Mouse (Mus musculus): ENCODE results near the gene Cltb. TPM values are rescaled to one million over a fixed set of nuclear protein-coding genes. Genes with fewer than 3 reads are reported as not detected.
A peak's percentile ranks its signal among the peaks of the same experiment; 100 is the strongest.

Cltb gene
- polyA plus RNA-seq, 1 experiment from 2014 or later: 16.9 TPM

DNA sequence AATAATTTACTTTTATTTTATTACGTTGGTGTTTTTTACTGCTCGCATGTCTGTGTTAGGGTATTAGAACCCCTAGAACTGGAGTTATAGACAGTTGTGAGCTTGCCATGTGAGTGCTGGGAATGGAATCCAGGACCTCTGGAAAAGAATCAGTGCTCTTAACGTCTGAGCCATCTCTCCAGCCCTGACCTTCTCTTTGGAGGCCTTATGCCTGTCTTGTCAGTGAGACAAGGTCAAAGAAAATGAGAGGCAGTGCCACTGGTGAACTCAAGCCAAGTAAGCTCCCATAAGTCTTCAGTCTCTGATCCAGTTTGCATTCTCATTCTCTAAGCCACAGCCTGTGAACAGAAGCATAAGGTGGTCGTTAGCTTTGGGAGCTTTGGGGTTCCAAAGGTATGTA, 40.4 kb downstream of the Cltb start:
- Histone ChIP-seq H3K27ac (replicated peaks) (no peak overlapping the region), H3K4me3 (no peak overlapping the region), H3K9me3 (no peaks in the 10 kb centered on the region), H3K4me1 (peaks cover 15% of the 10 kb centered on the region), H3K36me3 (replicated peaks) (no peaks in the 10 kb centered on the region), H3K27me3 (replicated peaks; ENCODE audit: low read depth, poor library complexity, severe bottlenecking) (peaks cover 18% of the 10 kb centered on the region)
- WGBS: 75% methylated on average over 4 of the region's 4 CpGs
- no peak for DNase-seq (ENCODE audit: low spot score)

DNA sequence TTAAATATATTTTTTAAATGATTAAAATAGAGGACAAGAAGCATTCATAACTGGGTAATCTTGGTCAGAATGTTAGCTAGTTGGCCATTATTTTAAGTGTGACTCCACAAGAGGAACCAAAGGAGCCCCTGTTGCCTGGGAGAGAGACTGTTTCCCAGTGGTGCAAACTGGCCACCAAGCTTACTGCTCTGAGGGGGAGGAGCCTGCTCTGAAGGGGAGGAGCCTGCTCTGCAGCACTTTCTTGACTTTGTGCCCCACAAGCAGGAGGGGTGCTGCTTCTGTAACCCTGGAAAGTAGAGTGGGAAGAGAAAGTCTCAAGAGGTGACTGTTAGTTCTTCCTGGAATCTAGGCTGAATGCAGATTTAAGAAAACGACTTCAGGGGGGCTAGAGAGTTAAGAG, 41.9 kb downstream of the Cltb start:
- Histone ChIP-seq H3K4me1 (peaks cover 16% of the 10 kb centered on the region), H3K27ac (replicated peaks) (no peak overlapping the region), H3K9me3 (no peaks in the 10 kb centered on the region), H3K27me3 (replicated peaks; ENCODE audit: low read depth, poor library complexity, severe bottlenecking) (peaks cover 17% of the 10 kb centered on the region), H3K4me3 (no peak overlapping the region), H3K36me3 (replicated peaks) (no peaks in the 10 kb centered on the region)
- no peak for DNase-seq (ENCODE audit: low spot score)
- 49% methylated on average over 1 of the region's 1 CpGs for WGBS

DNA sequence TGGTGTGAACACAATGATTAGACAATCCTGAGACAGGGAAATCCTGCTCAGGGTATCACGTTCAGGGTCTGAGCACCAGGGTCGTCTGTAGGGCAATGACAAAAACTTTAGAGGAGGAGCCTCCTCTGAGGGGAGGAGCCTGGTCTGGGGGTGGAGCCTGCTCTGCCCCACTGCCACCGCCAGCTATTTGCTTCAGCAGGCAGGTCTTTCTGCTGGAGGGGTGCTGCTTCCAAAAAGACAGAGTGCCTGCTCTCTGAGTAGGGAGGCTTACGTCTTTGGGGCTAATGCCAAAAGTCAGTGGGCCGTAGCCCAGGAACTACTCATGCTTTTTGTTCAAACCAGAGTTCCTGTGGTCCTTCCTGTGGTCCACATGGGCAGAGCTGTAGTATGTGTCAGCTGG, 42.8 kb downstream of the Cltb start:
- no peak for DNase-seq (ENCODE audit: low spot score)
- H3K4me1 ChIP-seq: peaks cover 21% of the 10 kb centered on the region
- no peak overlapping the region for H3K4me3 ChIP-seq
- WGBS: 41% methylated on average over 5 of the region's 5 CpGs
- H3K36me3 ChIP-seq (replicated peaks): peaks cover 5% of the 10 kb centered on the region
- H3K9me3 ChIP-seq: no peaks in the 10 kb centered on the region
- no peak overlapping the region for H3K27ac ChIP-seq (replicated peaks)
- H3K27me3 ChIP-seq (replicated peaks; ENCODE audit: low read depth, poor library complexity, severe bottlenecking): peaks cover 8% of the 10 kb centered on the region

DNA sequence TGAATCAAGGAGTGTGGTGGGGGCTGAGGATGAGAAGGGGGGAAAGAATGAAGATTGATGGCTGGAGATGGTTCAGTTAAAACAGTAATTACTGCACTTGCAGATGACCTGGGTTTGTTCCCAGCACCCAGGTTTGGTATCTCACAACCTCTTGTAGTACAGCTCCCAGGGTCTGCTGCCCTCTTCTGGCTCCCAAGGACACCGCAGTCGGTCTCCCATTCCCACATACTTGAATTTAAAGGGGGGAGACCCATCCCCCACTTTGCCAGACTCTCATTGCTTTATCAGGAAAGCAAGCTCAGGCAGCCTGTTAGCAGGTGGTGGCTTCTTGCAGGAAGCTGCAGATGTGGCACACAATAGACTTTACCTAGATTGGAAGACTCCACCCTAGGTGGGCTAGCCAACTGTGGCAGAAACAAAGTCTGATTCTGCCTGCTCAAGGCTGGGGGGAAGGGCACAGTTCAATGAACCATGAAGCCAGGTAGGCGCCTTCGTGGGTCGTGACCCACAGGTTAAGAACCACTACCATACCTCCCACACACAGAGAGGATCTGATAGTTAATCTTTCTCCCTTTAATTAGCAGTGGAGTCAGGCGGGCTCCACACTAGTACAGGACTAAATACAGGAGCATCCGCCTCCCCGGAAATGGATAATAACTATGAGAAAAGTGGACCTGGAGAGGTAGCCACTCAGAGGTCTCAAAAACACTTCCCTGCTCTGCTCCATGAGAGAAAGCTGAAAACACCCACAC, 45.4 kb downstream of the Cltb start:
- Histone ChIP-seq H3K4me1 (peaks cover 21% of the 10 kb centered on the region), H3K27ac (replicated peaks) (peak overlapping the region; percentile 94), H3K4me3 (peak overlapping the region; percentile 89), H3K36me3 (replicated peaks) (peaks cover 31% of the 10 kb centered on the region), H3K27me3 (replicated peaks; ENCODE audit: low read depth, poor library complexity, severe bottlenecking) (no peaks in the 10 kb centered on the region), H3K9me3 (no peaks in the 10 kb centered on the region)
- peak; percentile 61 for DNase-seq (ENCODE audit: low spot score)
- 37% methylated on average over 8 of the region's 8 CpGs for WGBS

DNA sequence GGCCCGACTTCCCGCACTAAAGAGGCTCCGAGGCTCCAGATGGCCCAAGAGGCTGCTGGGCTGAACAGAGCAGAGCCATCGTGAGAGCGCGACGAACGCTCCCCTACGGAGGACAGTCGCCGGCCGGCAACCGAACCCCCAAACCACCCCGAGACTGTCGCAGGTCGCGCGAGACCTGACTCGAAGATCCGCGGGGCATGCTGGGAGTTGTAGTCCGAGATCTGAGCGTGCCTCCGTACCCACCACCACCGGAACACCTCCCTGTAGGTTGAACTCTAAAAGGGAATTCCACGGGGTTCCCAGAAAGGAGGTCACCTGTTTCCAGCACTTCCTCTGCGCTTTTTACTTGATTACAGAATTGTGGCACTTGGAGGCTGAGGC, 46.0 kb downstream of the Cltb start, which contains the start of gene 4833439L19Rik:
Gene 4833439L19Rik (minus strand): TSS at position 235 of the 381 bp plus-strand sequence.
- DNase-seq (ENCODE audit: low spot score): peak; percentile 95
- no peaks in the 10 kb centered on the region for H3K9me3 ChIP-seq
- H3K4me1 ChIP-seq: peaks cover 21% of the 10 kb centered on the region
- H3K27ac ChIP-seq (replicated peaks): peak within 1 kb of the TSS; percentile 94
- H3K27me3 ChIP-seq (replicated peaks; ENCODE audit: low read depth, poor library complexity, severe bottlenecking): no peaks in the 10 kb centered on the region
- peak within 1 kb of the TSS; percentile 89 for H3K4me3 ChIP-seq
- WGBS: under 1% methylated on average over 27 of the region's 27 CpGs
- H3K36me3 ChIP-seq (replicated peaks): peaks cover 37% of the 10 kb centered on the region

DNA sequence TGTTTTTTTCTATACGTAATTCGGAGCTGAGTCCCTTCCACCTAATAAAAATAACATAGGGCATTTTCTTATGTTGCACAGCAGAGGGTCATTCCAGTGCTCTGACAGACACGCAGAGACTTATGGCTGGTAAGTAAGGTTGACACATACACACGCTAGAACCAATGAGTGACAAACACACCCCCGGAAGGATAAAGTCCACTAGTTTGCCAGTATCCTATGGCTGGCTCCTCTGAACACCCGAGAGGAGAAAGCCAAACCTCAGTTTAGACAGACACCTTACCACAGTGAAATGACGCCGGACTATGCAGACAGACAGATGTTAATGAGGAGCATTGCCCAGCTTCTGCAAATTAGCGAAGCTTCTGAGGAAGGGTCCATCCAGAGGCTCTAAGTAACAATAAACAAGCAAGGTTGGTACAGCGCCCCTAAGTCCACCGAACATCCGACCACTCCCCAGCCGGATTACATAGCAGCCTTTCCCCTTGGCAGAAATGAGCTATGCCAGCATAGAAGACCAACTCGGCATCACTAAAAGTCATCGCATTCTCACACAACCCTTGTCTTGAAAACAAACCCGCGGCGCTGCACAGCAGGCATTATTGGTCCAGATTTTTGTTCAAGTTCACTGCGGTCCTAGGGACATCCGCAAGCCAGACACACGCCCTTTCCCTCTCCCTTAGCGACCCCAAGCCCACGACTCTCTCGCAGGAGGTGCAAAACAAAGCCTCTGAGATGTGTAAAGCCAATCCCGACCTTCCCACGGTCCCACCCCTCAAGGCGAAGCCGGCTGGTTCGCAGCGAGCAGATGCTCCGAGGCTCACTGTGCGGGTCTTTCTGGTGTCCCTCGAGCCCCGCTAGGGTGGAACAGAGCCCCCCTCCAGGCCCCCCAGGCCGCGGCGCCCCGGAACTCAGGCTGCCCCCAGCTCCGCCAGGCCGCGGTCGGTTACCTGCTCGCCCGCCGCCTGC, 46.6 kb downstream of the Cltb start:
- no peak for DNase-seq (ENCODE audit: low spot score)
- no peaks in the 10 kb centered on the region for H3K27me3 ChIP-seq (replicated peaks; ENCODE audit: low read depth, poor library complexity, severe bottlenecking)
- H3K9me3 ChIP-seq: no peaks in the 10 kb centered on the region
- peaks cover 44% of the 10 kb centered on the region for H3K36me3 ChIP-seq (replicated peaks)
- H3K27ac ChIP-seq (replicated peaks): peak overlapping the region; percentile 94
- H3K4me3 ChIP-seq: peak overlapping the region; percentile 89
- H3K4me1 ChIP-seq: peaks cover 21% of the 10 kb centered on the region
- WGBS: 14% methylated on average over 45 of the region's 45 CpGs

DNA sequence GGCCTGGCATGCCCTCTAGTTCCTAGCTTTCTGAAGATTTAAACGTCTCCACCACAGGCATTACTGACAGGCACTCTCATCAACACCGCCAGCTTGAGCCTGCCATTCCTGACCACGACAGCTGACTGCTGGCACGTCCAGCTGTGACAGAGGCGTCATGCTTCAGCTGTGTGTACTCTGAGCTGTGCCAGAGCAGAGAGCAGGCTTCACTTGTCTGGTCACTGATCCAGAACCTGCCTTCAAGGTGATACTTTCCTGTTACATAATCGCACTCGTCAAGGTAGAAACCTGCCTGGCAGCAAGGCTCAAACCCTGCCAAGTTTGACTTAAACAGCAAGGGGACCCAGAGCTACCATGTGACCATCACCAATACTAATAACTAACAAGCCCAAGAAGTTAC, 48.6 kb downstream of the Cltb start:
- Histone ChIP-seq H3K9me3 (no peaks in the 10 kb centered on the region), H3K27ac (replicated peaks) (no peak overlapping the region), H3K4me1 (peaks cover 17% of the 10 kb centered on the region), H3K4me3 (no peak overlapping the region), H3K36me3 (replicated peaks) (peaks cover 63% of the 10 kb centered on the region), H3K27me3 (replicated peaks; ENCODE audit: low read depth, poor library complexity, severe bottlenecking) (no peaks in the 10 kb centered on the region)
- 87% methylated on average over 7 of the region's 7 CpGs for WGBS
- DNase-seq (ENCODE audit: low spot score): no peak

DNA sequence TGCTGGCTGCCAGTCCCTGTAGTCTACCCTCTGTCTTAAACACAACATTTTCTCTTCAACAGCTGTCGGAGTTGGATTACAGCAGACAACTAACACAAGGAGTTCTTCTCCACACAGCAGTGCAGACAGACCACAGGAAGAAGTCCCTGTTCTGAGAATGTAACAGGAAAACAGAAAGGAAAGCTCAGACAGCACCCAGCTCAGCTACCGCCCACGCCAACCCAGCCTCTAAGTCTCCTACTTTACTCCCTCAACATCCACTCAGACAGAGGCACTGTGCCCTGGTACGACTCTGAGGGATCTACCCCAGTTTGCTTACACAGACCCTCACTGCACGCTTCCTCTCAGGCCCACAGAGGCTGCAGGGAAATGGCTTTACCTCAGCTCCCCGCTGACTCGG, 50.5 kb downstream of the Cltb start:
- no peak overlapping the region for H3K4me3 ChIP-seq
- H3K27me3 ChIP-seq (replicated peaks; ENCODE audit: low read depth, poor library complexity, severe bottlenecking): no peaks in the 10 kb centered on the region
- 92% methylated on average over 7 of the region's 7 CpGs for WGBS
- H3K27ac ChIP-seq (replicated peaks): no peak overlapping the region
- peaks cover 83% of the 10 kb centered on the region for H3K36me3 ChIP-seq (replicated peaks)
- no peaks in the 10 kb centered on the region for H3K9me3 ChIP-seq
- DNase-seq (ENCODE audit: low spot score): no peak
- peaks cover 12% of the 10 kb centered on the region for H3K4me1 ChIP-seq

DNA sequence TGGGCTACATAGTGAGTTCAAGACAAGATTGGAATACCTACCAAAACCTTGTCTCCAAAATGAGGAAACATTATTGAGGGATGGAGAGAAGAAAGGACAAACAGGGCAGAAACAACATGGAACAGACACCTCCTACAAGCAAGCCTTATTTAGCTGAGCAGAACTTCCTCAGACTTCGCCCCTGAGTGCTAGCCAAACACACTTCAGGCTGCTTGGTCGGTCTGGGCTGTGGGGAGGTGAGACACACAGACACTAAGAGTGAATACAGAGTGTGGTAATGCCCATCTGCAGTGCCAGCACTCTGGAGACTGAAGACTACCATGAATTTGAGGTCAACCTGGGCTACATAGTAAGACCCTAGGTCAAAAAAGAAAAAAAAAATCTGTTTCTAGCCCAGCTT, 51.5 kb downstream of the Cltb start:
- H3K36me3 ChIP-seq (replicated peaks): peaks cover 92% of the 10 kb centered on the region
- H3K4me1 ChIP-seq: peaks cover 9% of the 10 kb centered on the region
- H3K27me3 ChIP-seq (replicated peaks; ENCODE audit: low read depth, poor library complexity, severe bottlenecking): no peaks in the 10 kb centered on the region
- WGBS: 98% methylated on average over 2 of the region's 2 CpGs
- no peaks in the 10 kb centered on the region for H3K9me3 ChIP-seq
- H3K27ac ChIP-seq (replicated peaks): no peak overlapping the region
- no peak for DNase-seq (ENCODE audit: low spot score)
- H3K4me3 ChIP-seq: no peak overlapping the region

DNA sequence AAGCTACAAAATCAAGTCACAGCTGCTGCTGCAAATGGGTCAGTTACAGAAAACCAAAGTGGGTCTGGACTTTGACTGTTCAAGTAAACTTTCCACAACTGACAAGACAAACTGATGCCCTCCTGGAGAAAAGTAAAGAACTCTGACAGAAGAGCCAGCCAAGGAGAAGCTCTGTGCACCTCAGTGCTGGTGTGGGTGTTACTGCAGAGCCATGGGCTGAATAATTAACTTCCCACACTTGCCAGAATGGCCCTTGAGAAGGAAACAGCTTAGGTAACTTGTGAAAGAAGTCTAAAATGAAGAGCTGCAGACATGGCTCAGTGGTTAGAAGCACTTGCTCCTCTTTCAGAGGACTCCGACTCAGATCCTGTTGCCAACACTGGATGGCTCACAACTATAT, 53.5 kb downstream of the Cltb start:
- 97% methylated on average over 1 of the region's 1 CpGs for WGBS
- no peaks in the 10 kb centered on the region for H3K27me3 ChIP-seq (replicated peaks; ENCODE audit: low read depth, poor library complexity, severe bottlenecking)

DNA sequence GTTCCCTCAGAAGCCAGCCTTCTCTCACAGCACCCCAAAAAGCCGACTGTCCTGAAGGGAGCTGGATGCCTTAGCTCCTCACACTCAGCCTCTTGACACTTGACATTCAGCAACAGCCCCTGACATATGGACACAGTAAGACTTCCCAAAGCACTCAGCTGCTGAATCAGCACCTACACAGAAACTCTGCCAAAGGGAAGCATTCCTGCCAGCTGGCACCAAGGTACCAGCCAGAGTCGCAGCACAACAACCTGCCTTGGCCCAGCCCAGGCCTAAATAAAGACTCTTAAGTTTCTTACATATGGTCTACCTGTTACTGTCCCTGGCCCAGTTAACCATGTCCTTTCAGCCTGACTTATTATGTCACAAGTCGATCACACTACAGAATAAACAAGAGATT, 54.3 kb downstream of the Cltb start:
- peaks cover 98% of the 10 kb centered on the region for H3K36me3 ChIP-seq (replicated peaks)
- H3K4me3 ChIP-seq: no peak overlapping the region
- 95% methylated on average over 3 of the region's 3 CpGs for WGBS
- no peak for DNase-seq (ENCODE audit: low spot score)
- H3K9me3 ChIP-seq: no peaks in the 10 kb centered on the region
- H3K4me1 ChIP-seq: no peaks in the 10 kb centered on the region
- H3K27ac ChIP-seq (replicated peaks): no peak overlapping the region
- H3K27me3 ChIP-seq (replicated peaks; ENCODE audit: low read depth, poor library complexity, severe bottlenecking): no peaks in the 10 kb centered on the region

More for the DNA sequence above, 53.5 kb downstream of the Cltb start:
- Histone ChIP-seq H3K4me1 (no peaks in the 10 kb centered on the region), H3K4me3 (no peak overlapping the region), H3K9me3 (no peaks in the 10 kb centered on the region), H3K27ac (replicated peaks) (no peak overlapping the region), H3K36me3 (replicated peaks) (peaks cover 98% of the 10 kb centered on the region)
- DNase-seq (ENCODE audit: low spot score): no peak

DNA sequence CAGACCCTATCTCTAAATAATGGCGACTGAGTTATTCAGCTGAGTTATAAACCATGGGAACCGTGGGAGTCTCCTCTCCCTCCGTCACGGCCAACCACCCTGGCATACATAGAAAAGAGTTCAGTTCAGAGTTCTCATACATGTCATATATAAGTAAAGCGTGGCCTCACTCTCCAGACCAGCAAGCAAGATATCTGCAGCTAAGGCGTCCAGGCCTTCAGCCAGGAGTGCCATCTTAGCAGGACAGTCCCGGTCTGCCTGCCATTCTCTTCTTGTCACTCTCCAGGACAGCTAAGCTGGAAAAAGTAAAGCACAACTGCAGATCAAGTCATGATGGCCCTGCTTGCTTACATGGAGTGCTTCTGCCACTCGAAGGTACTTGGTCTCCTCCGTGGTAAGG, 55.0 kb downstream of the Cltb start:
- Histone ChIP-seq H3K9me3 (no peaks in the 10 kb centered on the region), H3K27ac (replicated peaks) (no peak overlapping the region), H3K27me3 (replicated peaks; ENCODE audit: low read depth, poor library complexity, severe bottlenecking) (no peaks in the 10 kb centered on the region), H3K4me3 (no peak overlapping the region), H3K36me3 (replicated peaks) (peaks cover 98% of the 10 kb centered on the region), H3K4me1 (no peaks in the 10 kb centered on the region)
- DNase-seq (ENCODE audit: low spot score): no peak
- 92% methylated on average over 9 of the region's 9 CpGs for WGBS
